Mouse (Mus musculus): Measurements from ENCODE around the gene Meaf6. TPM values are rescaled to one million over a fixed set of nuclear protein-coding genes. Genes with fewer than 3 reads are reported as not detected.

Gene Meaf6
- polyA plus RNA-seq, 1 experiment = 17.5 TPM

DNA sequence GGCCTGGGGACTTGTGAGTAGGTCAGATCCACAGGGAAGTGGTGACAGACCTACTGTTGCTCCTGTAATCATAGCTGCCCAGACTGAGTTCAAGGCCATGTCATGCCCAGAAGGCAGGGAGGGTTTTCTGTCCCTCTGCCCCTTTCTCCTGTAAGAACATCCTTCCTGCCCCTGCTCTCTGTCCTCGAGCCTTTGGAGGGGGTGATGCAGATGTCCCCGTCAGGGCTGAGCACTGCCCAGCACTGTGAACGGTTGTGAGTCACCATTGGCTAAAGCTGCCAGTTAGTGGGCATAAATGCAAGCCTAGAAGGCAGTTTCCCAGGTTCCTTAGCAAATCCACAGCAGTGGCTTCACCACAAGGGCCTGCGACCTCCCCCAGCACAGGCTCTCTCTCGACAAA is 8.1 kb downstream of the Meaf6 start:
- DNase-seq = no peak
- Histone ChIP-seq H3K27me3 (replicated peaks; ENCODE audit: control insufficient read depth, insufficient read depth, low read length) (no peaks in the 10 kb centered on the region), H3K4me3 (ENCODE audit: insufficient read depth, low read depth, low read length) (no peak overlapping the region), H3K36me3 (ENCODE audit: control insufficient read depth, insufficient read depth, low read length) (no peaks in the 10 kb centered on the region), H3K4me1 (ENCODE audit: control insufficient read depth, insufficient read depth, low read length) (no peaks in the 10 kb centered on the region), H3K27ac (ENCODE audit: insufficient read depth, low read depth, low read length) (no peak overlapping the region)
- TF ChIP-seq POLR2A (IDR thresholded peaks at IDR 0.05; ENCODE audit: low read depth, low read length) = no peak
- TF ChIP-seq CTCF (conservative IDR thresholded peaks at IDR 0.05; ENCODE audit: insufficient read depth, insufficient read length, low read depth, low read length) = no peak
- WGBS = 93% methylated on average over 5 of the region's 5 CpGs

GRCm38 (mm10) chr4:125096066-125096465 is 11.1 kb downstream of the Meaf6 start:
- WGBS = 88% methylated on average over 5 of the region's 5 CpGs
- no peak for DNase-seq
- H3K27ac ChIP-seq (ENCODE audit: insufficient read depth, low read depth, low read length) = no peak overlapping the region
- no peaks in the 10 kb centered on the region for H3K36me3 ChIP-seq (ENCODE audit: control insufficient read depth, insufficient read depth, low read length)
- TF ChIP-seq POLR2A (IDR thresholded peaks at IDR 0.05; ENCODE audit: low read depth, low read length) (no peak), CTCF (conservative IDR thresholded peaks at IDR 0.05; ENCODE audit: insufficient read depth, insufficient read length, low read depth, low read length) (no peak)
- no peak overlapping the region for H3K4me3 ChIP-seq (ENCODE audit: insufficient read depth, low read depth, low read length)
- no peaks in the 10 kb centered on the region for H3K4me1 ChIP-seq (ENCODE audit: control insufficient read depth, insufficient read depth, low read length)
- H3K27me3 ChIP-seq (replicated peaks; ENCODE audit: control insufficient read depth, insufficient read depth, low read length) = no peaks in the 10 kb centered on the region

- Histone ChIP-seq H3K4me1 (ENCODE audit: control insufficient read depth, insufficient read depth, low read length) (no peaks in the 10 kb centered on the region), H3K4me3 (ENCODE audit: insufficient read depth, low read depth, low read length) (no peak overlapping the region), H3K36me3 (ENCODE audit: control insufficient read depth, insufficient read depth, low read length) (no peaks in the 10 kb centered on the region), H3K27me3 (replicated peaks; ENCODE audit: control insufficient read depth, insufficient read depth, low read length) (no peaks in the 10 kb centered on the region), H3K27ac (ENCODE audit: insufficient read depth, low read depth, low read length) (no peak overlapping the region)
- no peak for TF ChIP-seq POLR2A (IDR thresholded peaks at IDR 0.05; ENCODE audit: low read depth, low read length)
- TF ChIP-seq CTCF (conservative IDR thresholded peaks at IDR 0.05; ENCODE audit: insufficient read depth, insufficient read length, low read depth, low read length) = no peak
- WGBS = 57% methylated on average over 4 of the region's 4 CpGs
- DNase-seq = no peak
Observed at GRCm38 (mm10) chr4:125097412-125097811, 12.5 kb downstream of the Meaf6 start.

DNA sequence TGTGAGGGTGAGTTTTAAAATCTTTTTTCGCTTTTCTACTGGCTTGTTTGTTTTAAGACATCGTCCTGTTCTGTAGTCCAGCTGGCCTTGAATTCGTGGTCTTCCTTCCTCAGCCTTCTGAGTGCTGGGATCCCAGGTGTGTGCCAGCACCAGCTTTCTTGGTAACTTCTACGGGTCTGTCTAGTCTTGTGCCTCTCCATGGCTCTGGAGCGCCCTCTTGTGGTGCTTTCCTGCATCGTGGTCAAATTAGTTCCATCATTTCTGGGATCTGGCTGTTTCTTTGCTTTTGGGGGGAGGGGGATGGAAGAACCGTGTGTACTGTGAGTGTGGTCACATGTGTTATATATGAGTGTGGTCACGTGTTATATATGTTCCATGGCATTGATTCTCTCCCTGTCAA is 14.5 kb downstream of the Meaf6 start:
- Histone ChIP-seq H3K4me3 (ENCODE audit: insufficient read depth, low read depth, low read length) (no peak overlapping the region), H3K27me3 (replicated peaks; ENCODE audit: control insufficient read depth, insufficient read depth, low read length) (no peaks in the 10 kb centered on the region), H3K36me3 (ENCODE audit: control insufficient read depth, insufficient read depth, low read length) (no peaks in the 10 kb centered on the region), H3K27ac (ENCODE audit: insufficient read depth, low read depth, low read length) (no peak overlapping the region), H3K4me1 (ENCODE audit: control insufficient read depth, insufficient read depth, low read length) (no peaks in the 10 kb centered on the region)
- TF ChIP-seq CTCF (conservative IDR thresholded peaks at IDR 0.05; ENCODE audit: insufficient read depth, insufficient read length, low read depth, low read length) = peak; percentile 94
- no peak for TF ChIP-seq POLR2A (IDR thresholded peaks at IDR 0.05; ENCODE audit: low read depth, low read length)
- DNase-seq = peak; percentile 80
- 8% methylated on average over 8 of the region's 8 CpGs for WGBS

DNA sequence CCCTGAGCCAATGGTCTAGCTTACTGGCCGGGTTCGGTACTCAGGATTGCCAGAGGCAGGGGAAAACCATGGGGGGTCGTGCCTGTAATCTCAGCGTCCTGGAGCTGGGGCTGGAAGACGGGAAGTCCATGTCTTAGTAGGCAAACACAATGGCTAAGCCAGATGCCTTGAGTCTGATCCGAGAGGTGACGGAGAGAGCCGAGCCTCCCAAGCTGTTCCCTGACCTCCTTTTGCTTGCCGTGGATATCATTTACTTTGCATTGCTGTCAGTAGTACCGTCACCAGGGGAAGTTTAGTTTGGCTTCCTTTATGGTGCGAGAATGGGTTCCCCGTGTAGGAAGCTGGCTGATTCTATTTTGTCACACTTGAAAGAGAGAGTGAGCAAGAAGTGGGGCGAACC is 16.4 kb downstream of the Meaf6 start:
- Histone ChIP-seq H3K27me3 (replicated peaks; ENCODE audit: control insufficient read depth, insufficient read depth, low read length) (no peaks in the 10 kb centered on the region), H3K36me3 (ENCODE audit: control insufficient read depth, insufficient read depth, low read length) (peaks cover 3% of the 10 kb centered on the region; the same call in 1 of the 2 replicates), H3K4me1 (ENCODE audit: control insufficient read depth, insufficient read depth, low read length) (no peaks in the 10 kb centered on the region), H3K4me3 (ENCODE audit: insufficient read depth, low read depth, low read length) (no peak overlapping the region), H3K27ac (ENCODE audit: insufficient read depth, low read depth, low read length) (no peak overlapping the region)
- DNase-seq = no peak
- 75% methylated on average over 13 of the region's 13 CpGs for WGBS
- TF ChIP-seq CTCF (conservative IDR thresholded peaks at IDR 0.05; ENCODE audit: insufficient read depth, insufficient read length, low read depth, low read length) (no peak), POLR2A (IDR thresholded peaks at IDR 0.05; ENCODE audit: low read depth, low read length) (no peak)

GRCm38 (mm10) chr4:125105354-125105753 is 20.4 kb downstream of the Meaf6 start:
- H3K4me1 ChIP-seq (ENCODE audit: control insufficient read depth, insufficient read depth, low read length) = no peaks in the 10 kb centered on the region
- no peak for DNase-seq
- H3K27me3 ChIP-seq (replicated peaks; ENCODE audit: control insufficient read depth, insufficient read depth, low read length) = no peaks in the 10 kb centered on the region
- no peak for TF ChIP-seq POLR2A (IDR thresholded peaks at IDR 0.05; ENCODE audit: low read depth, low read length)
- TF ChIP-seq CTCF (conservative IDR thresholded peaks at IDR 0.05; ENCODE audit: insufficient read depth, insufficient read length, low read depth, low read length) = no peak
- no peak overlapping the region for H3K27ac ChIP-seq (ENCODE audit: insufficient read depth, low read depth, low read length)
- WGBS = 93% methylated on average over 9 of the region's 9 CpGs
- peaks cover 3% of the 10 kb centered on the region; the same call in 1 of the 2 replicates for H3K36me3 ChIP-seq (ENCODE audit: control insufficient read depth, insufficient read depth, low read length)
- no peak overlapping the region for H3K4me3 ChIP-seq (ENCODE audit: insufficient read depth, low read depth, low read length)

DNA sequence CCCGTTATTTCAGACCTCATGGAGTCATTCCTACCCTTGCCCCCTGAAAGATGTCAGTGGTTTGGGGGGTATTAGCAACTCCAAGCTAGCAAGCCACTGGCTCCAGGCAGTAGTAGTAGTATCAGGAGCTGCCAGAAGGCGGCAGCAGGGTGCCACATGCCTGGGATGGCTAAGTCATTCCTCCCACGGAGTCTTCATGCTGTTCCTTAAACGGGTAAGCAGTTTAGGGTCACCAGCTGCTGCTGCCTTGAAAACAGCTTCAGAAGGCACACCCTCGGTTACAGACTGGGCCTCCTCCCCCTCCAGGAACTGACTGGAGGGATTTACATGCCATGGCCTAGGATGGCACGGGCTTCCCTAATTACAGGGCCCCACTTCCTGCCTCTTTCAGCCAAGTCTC is 29.7 kb downstream of the Meaf6 start:
- peak; percentile 87 for DNase-seq
- no peaks in the 10 kb centered on the region for H3K27me3 ChIP-seq (replicated peaks; ENCODE audit: control insufficient read depth, insufficient read depth, low read length)
- TF ChIP-seq CTCF (conservative IDR thresholded peaks at IDR 0.05; ENCODE audit: insufficient read depth, insufficient read length, low read depth, low read length) (peak; percentile 86), POLR2A (IDR thresholded peaks at IDR 0.05; ENCODE audit: low read depth, low read length) (no peak)
- WGBS = 7% methylated on average over 6 of the region's 6 CpGs
- peak overlapping the region; percentile 32; the same call in 1 of the 2 replicates for H3K27ac ChIP-seq (ENCODE audit: insufficient read depth, low read depth, low read length)
- H3K4me1 ChIP-seq (ENCODE audit: control insufficient read depth, insufficient read depth, low read length) = peaks cover 26% of the 10 kb centered on the region
- no peak overlapping the region for H3K4me3 ChIP-seq (ENCODE audit: insufficient read depth, low read depth, low read length)
- no peaks in the 10 kb centered on the region for H3K36me3 ChIP-seq (ENCODE audit: control insufficient read depth, insufficient read depth, low read length)
